Mouse (Mus musculus): ENCODE results near the gene Ranbp1.
A peak's percentile ranks its signal among the peaks of the same experiment; 100 is the strongest.
"Not testable (repeated sequence)": the region's sequence is repeated elsewhere in the genome, so short reads cannot be mapped to it uniquely, and the experiment has no call there.

Gene Ranbp1

GRCm38 (mm10) chr16:18200062-18200461 lies 48.5 kb downstream of the Ranbp1 start:
- no peak for DNase-seq

GRCm38 (mm10) chr16:18198365-18199098 lies 50.0 kb downstream of the Ranbp1 start:
- DNase-seq, result no peak

- DNase-seq, result no peak
These were observed 50.7 kb downstream of the Ranbp1 start for GRCm38 (mm10) chr16:18197881-18198280.

- DNase-seq, result not testable (repeated sequence)
These were observed 53.0 kb downstream of the Ranbp1 start for GRCm38 (mm10) chr16:18195561-18195960.

- DNase-seq, result peak; percentile 29
These were observed 53.5 kb downstream of the Ranbp1 start for GRCm38 (mm10) chr16:18195068-18195467.

GRCm38 (mm10) chr16:18194208-18194985 lies 54.1 kb downstream of the Ranbp1 start:
- DNase-seq, result no peak

GRCm38 (mm10) chr16:18191006-18191405 lies 57.5 kb downstream of the Ranbp1 start:
- DNase-seq, result peak; percentile 53

Measured in lung, postnatal 36 days (tissue).